Mouse (Mus musculus) thymus, adult 2 months (tissue): ENCODE data around the gene Nmu.

ENCODE experiments used
- CTCF ChIP-seq: fragments of 200-500 bp; IDR thresholded peaks from 2 replicates; pipeline ENCODE4 v1.5.1; 2012; ENCODE audit warnings: mild to moderate bottlenecking, control low read depth, low read length, moderate library complexity, borderline replicate concordance; ENCODE audit not compliant: control insufficient read depth, poor library complexity, insufficient read depth; ENCODE audit errors: extremely low read depth
- POLR2A ChIP-seq: fragments of 200-500 bp; IDR thresholded peaks from 2 replicates; pipeline ENCODE4 v1.6.1; 2012; ENCODE audit warnings: mild to moderate bottlenecking, low read length, control low read depth, moderate library complexity; ENCODE audit not compliant: control insufficient read depth, poor library complexity, insufficient read depth; ENCODE audit errors: extremely low read depth

DNA sequence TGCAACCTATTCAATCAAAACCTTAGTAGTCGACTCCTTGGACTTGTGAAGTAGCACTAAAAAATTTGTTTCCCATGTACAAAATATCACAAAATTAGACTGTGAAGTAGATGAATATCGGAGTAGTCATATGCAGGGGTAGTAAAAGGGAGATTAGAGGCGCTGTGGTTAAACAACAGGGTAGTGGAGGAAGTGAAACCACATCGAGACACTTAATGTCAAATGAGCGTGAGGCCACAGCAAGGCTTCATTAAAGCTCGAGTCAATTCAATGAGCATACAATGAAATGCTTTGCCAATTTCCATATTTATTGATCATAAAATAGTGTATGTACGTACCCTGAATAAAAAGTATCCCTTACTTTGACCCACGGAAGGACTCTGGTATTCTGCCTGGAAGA is 26.5 kb downstream of the Nmu start:
- TF ChIP-seq POLR2A (no peak), CTCF (no peak)
